Mouse (Mus musculus): ENCODE results near the gene Wdr82. TPM values are rescaled to one million over a fixed set of nuclear protein-coding genes. Genes with fewer than 3 reads are reported as not detected.
A peak's percentile ranks its signal among the peaks of the same experiment; 100 is the strongest.

The Wdr82 gene
- polyA plus RNA-seq, 1 experiment from 2014 or later, result 30.8 TPM

DNA sequence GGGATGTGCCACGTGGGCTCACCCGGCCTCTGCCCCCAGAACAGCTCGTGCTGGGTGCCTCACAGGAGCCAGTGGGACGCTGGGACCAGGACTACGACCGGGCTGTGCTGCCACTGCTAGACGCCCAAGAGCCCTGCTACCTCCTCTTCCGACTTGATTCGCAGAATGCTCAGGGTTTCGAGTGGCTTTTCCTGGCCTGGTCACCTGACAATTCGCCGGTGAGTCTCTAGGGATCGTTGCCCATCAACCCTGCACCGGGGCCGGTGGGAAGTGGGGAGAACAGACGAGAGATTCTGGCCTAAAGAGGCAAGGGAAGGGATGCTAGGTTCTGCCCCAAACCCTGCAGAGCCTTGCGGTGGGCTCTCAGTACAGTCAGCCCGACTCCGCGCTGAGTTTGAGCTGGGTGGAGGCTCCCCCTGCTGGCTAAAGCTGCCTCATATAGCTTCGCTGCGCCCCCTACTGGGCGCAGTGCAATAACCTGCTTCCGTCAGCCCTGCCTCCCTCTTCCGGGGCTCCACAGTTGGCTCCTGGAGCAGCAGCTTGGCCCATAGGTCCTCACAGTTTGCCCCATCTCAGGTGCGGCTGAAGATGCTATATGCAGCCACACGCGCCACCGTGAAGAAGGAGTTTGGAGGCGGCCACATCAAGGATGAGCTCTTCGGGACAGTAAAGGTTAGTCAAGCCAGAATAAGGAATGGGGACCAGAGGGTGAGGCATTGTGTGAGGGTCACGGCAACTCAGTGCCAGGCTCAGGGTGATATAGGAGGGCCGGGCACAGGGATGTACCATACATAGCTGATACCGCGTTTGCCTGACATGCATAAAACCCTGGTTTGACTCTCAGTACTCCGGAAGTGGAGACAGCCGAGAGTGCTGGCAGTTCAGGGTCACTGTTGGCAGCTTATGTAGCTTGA, 41.2 kb downstream of the Wdr82 start:
- H3K27me3 ChIP-seq, result no peaks in the 10 kb centered on the region
- H3K4me3 ChIP-seq, result peak overlapping the region; percentile 27
- no peaks in the 10 kb centered on the region for H3K9me3 ChIP-seq
- peak overlapping the region; percentile 50; the same call in 1 of the 2 replicates for H3K9ac ChIP-seq
- peak; percentile 64; the same call in 1 of the 2 replicates for ATAC-seq (ENCODE audit: insufficient number of reproducible peaks, insufficient read depth, low FRiP score, low TSS enrichment)
- peaks cover 32% of the 10 kb centered on the region for H3K36me3 ChIP-seq
- peaks cover 11% of the 10 kb centered on the region for H3K4me1 ChIP-seq
- 20% methylated on average over 37 of the region's 37 CpGs for WGBS
- peak overlapping the region; percentile 48 for H3K4me2 ChIP-seq (replicated peaks)
- peak overlapping the region; percentile 52; the same call in 1 of the 2 replicates for H3K27ac ChIP-seq

DNA sequence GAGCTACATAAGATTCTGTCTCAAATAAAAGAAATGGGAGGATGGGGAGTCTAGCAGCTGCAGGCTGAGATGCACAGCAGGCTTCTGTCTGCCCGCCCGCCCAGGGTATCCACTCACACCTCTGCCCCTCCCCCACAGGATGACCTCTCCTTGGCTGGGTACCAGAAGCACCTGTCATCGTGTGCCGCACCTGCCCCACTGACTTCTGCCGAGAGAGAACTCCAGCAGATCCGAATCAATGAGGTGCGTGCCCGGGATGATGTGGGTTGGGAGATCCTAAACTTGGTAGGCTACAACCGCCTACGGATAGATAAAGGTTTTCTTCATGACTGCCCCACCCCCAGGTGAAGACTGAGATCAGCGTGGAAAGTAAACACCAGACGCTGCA, 41.9 kb downstream of the Wdr82 start:
- peaks cover 11% of the 10 kb centered on the region for H3K4me1 ChIP-seq
- no peak overlapping the region for H3K4me3 ChIP-seq
- 85% methylated on average over 12 of the region's 12 CpGs for WGBS
- H3K9me3 ChIP-seq, result no peaks in the 10 kb centered on the region
- H3K9ac ChIP-seq, result no peak overlapping the region
- H3K4me2 ChIP-seq (replicated peaks), result no peak overlapping the region
- peaks cover 32% of the 10 kb centered on the region for H3K36me3 ChIP-seq
- no peaks in the 10 kb centered on the region for H3K27me3 ChIP-seq
- no peak for ATAC-seq (ENCODE audit: insufficient number of reproducible peaks, insufficient read depth, low FRiP score, low TSS enrichment)
- no peak overlapping the region for H3K27ac ChIP-seq

DNA sequence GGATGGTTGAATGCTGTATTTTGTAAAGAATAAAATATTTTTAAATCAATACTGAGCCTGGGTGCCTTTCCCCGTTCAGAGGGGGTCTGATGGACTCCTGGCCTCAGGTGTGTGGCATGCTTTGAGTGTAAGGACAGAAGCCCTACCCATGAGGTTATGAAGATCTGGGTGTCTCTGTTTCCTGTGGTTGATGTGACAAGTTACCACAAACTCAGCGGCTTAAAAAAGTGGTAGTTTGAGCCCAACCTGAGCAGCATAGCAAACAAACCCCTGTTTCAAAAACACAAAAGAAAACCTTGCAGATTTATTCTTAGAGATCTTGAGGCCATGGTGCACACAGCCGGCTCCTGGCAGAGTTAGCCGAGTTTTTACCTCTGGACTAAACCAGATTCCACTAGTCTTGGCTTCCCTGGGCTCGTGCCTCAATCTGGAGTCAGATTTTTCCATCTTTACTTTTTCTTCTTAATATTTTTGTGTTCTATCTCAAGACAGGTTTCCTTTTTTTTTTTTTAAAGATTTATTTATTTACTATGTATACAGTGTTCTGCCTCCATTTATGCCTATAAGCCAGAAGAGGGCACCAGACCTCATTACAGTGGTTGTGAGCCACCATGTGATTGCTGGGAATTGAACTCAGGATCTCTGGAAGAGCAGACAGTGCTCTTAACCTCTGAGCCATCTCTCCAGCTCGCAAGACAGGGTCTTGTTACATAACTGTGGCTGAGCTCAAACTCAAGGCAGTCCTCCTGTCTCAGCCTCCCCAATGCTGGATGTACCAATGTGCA, 44.8 kb downstream of the Wdr82 start:
- no peaks in the 10 kb centered on the region for H3K9me3 ChIP-seq
- H3K27ac ChIP-seq, result no peak overlapping the region
- H3K27me3 ChIP-seq, result no peaks in the 10 kb centered on the region
- WGBS, result 85% methylated on average over 6 of the region's 6 CpGs
- no peak overlapping the region for H3K4me3 ChIP-seq
- peaks cover 29% of the 10 kb centered on the region for H3K36me3 ChIP-seq
- no peak for ATAC-seq (ENCODE audit: insufficient number of reproducible peaks, insufficient read depth, low FRiP score, low TSS enrichment)
- peaks cover 11% of the 10 kb centered on the region for H3K4me1 ChIP-seq
- H3K9ac ChIP-seq, result no peak overlapping the region
- no peak overlapping the region for H3K4me2 ChIP-seq (replicated peaks)

DNA sequence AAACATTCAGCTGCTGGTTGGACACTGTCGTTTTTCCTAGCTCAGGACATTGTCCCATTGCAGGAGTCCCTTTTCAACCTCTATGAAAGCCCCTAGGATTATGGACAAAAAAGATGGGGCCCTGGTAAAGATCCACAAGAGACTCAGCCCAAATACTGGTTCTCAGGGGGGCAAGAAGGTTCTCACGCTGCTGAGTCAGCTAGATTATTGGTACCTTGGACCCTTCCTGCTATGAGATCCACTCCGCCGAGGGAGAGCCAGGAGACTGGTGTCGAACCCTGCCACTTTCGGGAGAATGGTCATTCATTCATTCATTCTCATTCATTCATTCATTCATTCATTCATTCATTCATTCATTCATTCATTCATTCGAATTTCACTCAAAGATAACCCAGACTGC, 46.2 kb downstream of the Wdr82 start:
- ATAC-seq (ENCODE audit: insufficient number of reproducible peaks, insufficient read depth, low FRiP score, low TSS enrichment), result no peak
- Histone ChIP-seq H3K4me1 (peaks cover 5% of the 10 kb centered on the region), H3K9ac (no peak overlapping the region), H3K36me3 (peaks cover 29% of the 10 kb centered on the region), H3K4me3 (no peak overlapping the region), H3K27ac (no peak overlapping the region), H3K4me2 (replicated peaks) (no peak overlapping the region), H3K9me3 (no peaks in the 10 kb centered on the region), H3K27me3 (no peaks in the 10 kb centered on the region)
- WGBS, result 85% methylated on average over 7 of the region's 7 CpGs

DNA sequence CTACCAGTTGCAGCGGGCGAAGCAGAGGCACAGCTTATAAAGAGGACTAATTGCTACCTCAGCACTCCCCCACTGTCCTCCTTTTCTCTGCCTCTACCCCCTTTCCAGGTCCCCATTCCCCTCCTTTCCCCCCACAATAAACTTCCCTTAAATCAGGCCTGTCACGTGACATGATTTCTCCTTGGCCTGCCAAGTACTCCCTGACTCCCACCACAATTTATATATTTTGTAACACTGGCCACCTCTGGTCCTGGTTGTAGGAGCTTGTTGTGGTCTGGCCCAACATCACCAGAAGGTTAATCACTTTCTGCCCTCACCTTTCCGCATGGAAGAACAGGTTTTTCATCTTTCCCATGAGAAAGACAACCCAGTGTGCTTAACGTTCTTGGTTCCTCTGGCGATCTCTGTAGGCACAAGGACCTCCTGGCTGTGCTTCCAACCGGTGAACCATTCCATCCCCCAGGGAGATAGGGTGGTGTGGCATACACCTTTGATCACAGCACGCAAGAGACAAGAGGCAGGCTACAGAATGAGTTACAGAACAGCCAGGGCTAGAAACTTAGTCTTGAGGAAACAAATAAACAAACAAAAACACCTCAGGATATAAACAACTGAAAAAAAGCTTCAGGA, 50.3 kb downstream of the Wdr82 start:
- Histone ChIP-seq H3K9ac (no peak overlapping the region), H3K27ac (no peak overlapping the region), H3K4me3 (no peak overlapping the region), H3K36me3 (no peaks in the 10 kb centered on the region), H3K9me3 (no peaks in the 10 kb centered on the region), H3K4me1 (no peaks in the 10 kb centered on the region), H3K4me2 (replicated peaks) (no peak overlapping the region), H3K27me3 (peaks cover 18% of the 10 kb centered on the region)
- ATAC-seq (ENCODE audit: insufficient number of reproducible peaks, insufficient read depth, low FRiP score, low TSS enrichment), result no peak
- WGBS, result 69% methylated on average over 8 of the region's 8 CpGs

DNA sequence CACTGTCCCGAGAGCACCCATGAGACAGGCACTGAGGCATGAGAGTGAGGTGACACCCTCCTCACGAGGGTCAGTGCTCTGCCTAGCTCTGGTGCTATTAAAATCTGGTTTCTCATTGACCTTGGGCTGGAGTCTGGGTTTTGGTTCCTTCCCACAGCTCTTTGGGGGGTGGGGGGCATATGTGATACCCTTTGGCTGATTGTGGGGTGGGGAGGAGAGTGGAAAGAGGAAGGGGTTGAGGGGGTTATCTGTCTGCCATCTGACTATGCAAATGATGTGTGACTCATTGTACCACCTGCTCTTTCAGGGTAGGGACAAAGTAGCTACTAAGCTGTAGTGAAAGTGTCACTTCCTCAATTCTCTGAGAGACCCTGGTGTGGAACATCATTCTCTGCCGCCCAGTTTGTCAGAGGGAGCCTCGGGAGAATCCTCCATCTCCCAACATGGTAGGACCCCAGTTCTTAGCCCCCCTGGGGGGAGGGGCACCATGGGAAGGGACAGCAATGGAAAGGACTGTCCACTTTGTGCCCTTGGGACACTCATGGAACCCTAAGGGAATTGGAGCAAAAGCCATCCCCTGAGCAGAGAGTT, 51.6 kb downstream of the Wdr82 start, which contains the start of gene Tlr9:
Gene Tlr9, plus strand, starts transcription at position 338 of the 591 bp plus-strand sequence.
- peaks cover 18% of the 10 kb centered on the region for H3K27me3 ChIP-seq
- no peak for ATAC-seq (ENCODE audit: insufficient number of reproducible peaks, insufficient read depth, low FRiP score, low TSS enrichment)
- H3K4me3 ChIP-seq, result no peak within 1 kb of the TSS
- H3K4me2 ChIP-seq (replicated peaks), result no peak within 1 kb of the TSS
- H3K27ac ChIP-seq, result no peak within 1 kb of the TSS
- no peaks in the 10 kb centered on the region for H3K36me3 ChIP-seq
- 84% methylated on average over 4 of the region's 4 CpGs for WGBS
- H3K4me1 ChIP-seq, result no peaks in the 10 kb centered on the region; the same call in 1 of the 2 replicates
- H3K9ac ChIP-seq, result no peak within 1 kb of the TSS
- H3K9me3 ChIP-seq, result no peaks in the 10 kb centered on the region

DNA sequence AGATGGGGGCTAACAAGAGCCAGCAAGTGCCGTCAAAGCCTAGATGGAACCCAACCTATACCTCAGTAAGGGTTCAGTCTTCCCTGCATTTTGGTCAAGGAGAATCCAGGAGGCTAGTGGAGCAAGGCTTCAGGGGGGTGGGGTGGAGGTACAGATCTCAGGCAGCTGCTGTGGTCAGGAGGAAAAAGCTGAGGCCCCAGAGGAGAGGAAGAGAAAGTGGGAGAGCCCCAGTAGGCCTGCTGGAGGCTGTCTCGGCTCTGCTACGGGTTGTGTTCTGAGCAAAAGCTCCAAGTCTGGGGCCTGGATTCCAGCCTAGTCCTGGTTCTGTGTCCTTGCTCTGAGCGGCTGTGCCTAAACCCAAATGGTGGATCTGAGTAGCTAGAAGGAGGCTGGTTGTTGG, 52.3 kb downstream of the Wdr82 start:
- H3K4me1 ChIP-seq, result no peaks in the 10 kb centered on the region; the same call in 1 of the 2 replicates
- H3K27ac ChIP-seq, result no peak overlapping the region
- WGBS, result 83% methylated on average over 4 of the region's 4 CpGs
- no peak overlapping the region for H3K9ac ChIP-seq
- H3K36me3 ChIP-seq, result no peaks in the 10 kb centered on the region
- peaks cover 18% of the 10 kb centered on the region for H3K27me3 ChIP-seq
- no peak for ATAC-seq (ENCODE audit: insufficient number of reproducible peaks, insufficient read depth, low FRiP score, low TSS enrichment)
- no peak overlapping the region for H3K4me2 ChIP-seq (replicated peaks)
- H3K9me3 ChIP-seq, result no peaks in the 10 kb centered on the region
- H3K4me3 ChIP-seq, result no peak overlapping the region

DNA sequence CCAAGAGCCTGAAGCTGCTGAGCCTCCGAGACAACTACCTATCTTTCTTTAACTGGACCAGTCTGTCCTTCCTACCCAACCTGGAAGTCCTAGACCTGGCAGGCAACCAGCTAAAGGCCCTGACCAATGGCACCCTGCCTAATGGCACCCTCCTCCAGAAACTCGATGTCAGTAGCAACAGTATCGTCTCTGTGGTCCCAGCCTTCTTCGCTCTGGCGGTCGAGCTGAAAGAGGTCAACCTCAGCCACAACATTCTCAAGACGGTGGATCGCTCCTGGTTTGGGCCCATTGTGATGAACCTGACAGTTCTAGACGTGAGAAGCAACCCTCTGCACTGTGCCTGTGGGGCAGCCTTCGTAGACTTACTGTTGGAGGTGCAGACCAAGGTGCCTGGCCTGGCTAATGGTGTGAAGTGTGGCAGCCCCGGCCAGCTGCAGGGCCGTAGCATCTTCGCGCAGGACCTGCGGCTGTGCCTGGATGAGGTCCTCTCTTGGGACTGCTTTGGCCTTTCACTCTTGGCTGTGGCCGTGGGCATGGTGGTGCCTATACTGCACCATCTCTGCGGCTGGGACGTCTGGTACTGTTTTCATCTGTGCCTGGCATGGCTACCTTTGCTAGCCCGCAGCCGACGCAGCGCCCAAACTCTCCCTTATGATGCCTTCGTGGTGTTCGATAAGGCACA, 54.9 kb downstream of the Wdr82 start:
- ATAC-seq (ENCODE audit: insufficient number of reproducible peaks, insufficient read depth, low FRiP score, low TSS enrichment), result no peak
- Histone ChIP-seq H3K4me1 (no peaks in the 10 kb centered on the region; the same call in 1 of the 2 replicates), H3K27me3 (peaks cover 18% of the 10 kb centered on the region), H3K36me3 (no peaks in the 10 kb centered on the region), H3K9me3 (no peaks in the 10 kb centered on the region), H3K9ac (peak overlapping the region; percentile 36), H3K4me2 (replicated peaks) (peak overlapping the region; percentile 61), H3K4me3 (peak overlapping the region; percentile 32), H3K27ac (no peak overlapping the region)
- 61% methylated on average over 24 of the region's 24 CpGs for WGBS

DNA sequence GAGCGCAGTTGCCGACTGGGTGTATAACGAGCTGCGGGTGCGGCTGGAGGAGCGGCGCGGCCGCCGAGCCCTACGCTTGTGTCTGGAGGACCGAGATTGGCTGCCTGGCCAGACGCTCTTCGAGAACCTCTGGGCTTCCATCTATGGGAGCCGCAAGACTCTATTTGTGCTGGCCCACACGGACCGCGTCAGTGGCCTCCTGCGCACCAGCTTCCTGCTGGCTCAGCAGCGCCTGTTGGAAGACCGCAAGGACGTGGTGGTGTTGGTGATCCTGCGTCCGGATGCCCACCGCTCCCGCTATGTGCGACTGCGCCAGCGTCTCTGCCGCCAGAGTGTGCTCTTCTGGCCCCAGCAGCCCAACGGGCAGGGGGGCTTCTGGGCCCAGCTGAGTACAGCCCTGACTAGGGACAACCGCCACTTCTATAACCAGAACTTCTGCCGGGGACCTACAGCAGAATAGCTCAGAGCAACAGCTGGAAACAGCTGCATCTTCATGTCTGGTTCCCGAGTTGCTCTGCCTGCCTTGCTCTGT, 55.5 kb downstream of the Wdr82 start:
- no peak overlapping the region for H3K27ac ChIP-seq
- H3K27me3 ChIP-seq, result peaks cover 18% of the 10 kb centered on the region
- ATAC-seq (ENCODE audit: insufficient number of reproducible peaks, insufficient read depth, low FRiP score, low TSS enrichment), result no peak
- WGBS, result 6% methylated on average over 34 of the region's 34 CpGs
- peak overlapping the region; percentile 36 for H3K9ac ChIP-seq
- peak overlapping the region; percentile 32 for H3K4me3 ChIP-seq
- no peaks in the 10 kb centered on the region for H3K9me3 ChIP-seq
- H3K36me3 ChIP-seq, result no peaks in the 10 kb centered on the region
- H3K4me1 ChIP-seq, result no peaks in the 10 kb centered on the region; the same call in 1 of the 2 replicates
- H3K4me2 ChIP-seq (replicated peaks), result peak overlapping the region; percentile 61

DNA sequence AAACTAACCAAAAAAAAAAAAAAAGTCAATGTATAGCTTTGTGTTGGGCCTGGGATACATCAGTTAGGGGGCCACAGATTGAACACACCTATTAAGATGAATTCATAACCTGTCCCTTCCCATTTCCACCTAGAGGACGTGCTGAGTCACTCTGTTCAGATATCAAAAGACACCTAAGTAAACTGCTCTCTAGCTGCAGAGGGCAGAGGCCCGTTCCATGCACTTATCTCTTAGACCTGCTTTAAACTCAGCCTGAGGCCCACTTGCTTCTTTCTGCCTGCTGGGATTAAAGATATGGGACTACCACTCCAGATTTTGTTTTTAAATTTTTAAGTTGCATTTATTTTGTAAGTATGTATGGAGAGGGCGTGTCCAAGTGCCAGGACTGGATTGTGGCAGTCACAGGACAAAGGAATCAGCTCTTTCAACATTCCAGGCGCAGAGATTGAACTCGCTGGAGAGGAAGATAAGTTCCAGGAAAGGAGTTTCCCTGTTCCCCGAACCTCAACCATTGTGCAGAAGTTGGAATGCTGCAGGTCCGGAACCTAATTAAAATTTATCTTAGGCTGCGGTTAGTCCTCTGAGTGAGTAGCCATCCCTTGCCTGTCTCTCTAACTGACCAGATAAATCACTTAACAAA, 57.2 kb downstream of the Wdr82 start:
- 77% methylated on average over 8 of the region's 8 CpGs for WGBS
- Histone ChIP-seq H3K27ac (no peak overlapping the region), H3K36me3 (peaks cover 8% of the 10 kb centered on the region), H3K4me3 (no peak overlapping the region), H3K9me3 (no peaks in the 10 kb centered on the region), H3K4me2 (replicated peaks) (no peak overlapping the region), H3K4me1 (no peaks in the 10 kb centered on the region; the same call in 1 of the 2 replicates), H3K9ac (no peak overlapping the region), H3K27me3 (peaks cover 18% of the 10 kb centered on the region)
- ATAC-seq (ENCODE audit: insufficient number of reproducible peaks, insufficient read depth, low FRiP score, low TSS enrichment), result no peak

Measured in embryonic facial prominence, embryonic 12.5 days (tissue).